Mouse (Mus musculus): ENCODE data around the gene Itga8.

DNA sequence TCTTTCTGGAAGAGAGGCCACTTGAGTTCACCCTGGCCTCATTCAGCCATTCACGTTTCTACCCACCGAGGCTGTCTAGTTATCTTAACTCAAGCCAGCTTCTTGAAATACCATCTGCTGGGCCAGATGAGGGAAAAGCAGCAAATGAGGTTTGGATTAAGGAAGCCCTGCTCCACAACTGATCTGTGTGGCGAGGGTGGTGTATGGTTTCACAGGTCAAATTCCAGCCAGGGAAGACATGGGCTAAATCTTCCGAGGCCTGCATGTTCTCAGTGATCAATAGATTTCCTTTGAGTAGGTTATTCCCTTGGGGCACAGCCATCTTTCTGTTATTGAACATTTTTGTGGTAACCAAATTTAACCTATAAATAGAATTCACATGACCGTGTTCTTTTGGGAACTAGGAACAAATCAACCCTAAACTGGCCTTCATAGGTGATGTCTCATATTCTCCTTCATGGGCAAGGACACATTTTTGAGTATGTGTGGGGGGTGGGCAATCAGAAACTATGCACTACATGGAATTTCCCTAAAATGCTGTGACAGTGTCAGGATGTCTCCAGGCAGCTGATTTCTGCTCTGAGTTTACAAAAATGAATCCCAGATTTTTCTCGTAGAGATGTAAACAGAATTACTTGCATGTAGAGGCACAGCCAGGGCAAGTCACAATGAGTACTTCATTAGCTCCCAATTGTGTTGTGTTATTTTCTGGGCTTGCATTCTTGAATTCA, 235.9 kb downstream of the Itga8 start:
- no peak for TF ChIP-seq MAFK (IDR thresholded peaks at IDR 0.05; ENCODE audit: insufficient read depth, low read depth, low read length)
- TF ChIP-seq ZNF384 (IDR thresholded peaks at IDR 0.05; ENCODE audit: low read depth, low read length) = no peak
- no peak for TF ChIP-seq ZC3H11A (IDR thresholded peaks at IDR 0.05; ENCODE audit: borderline replicate concordance, low read depth, low read length)
- no peak for TF ChIP-seq CHD2 (IDR thresholded peaks at IDR 0.05; ENCODE audit: low read depth, low read length)
- TF ChIP-seq HCFC1 (IDR thresholded peaks at IDR 0.05; ENCODE audit: borderline replicate concordance, insufficient read depth, low read length) = no peak

Data from ES-E14 (cell line).